Mouse (Mus musculus): ENCODE results near the gene Gabrp. TPM values are rescaled to one million over a fixed set of nuclear protein-coding genes. Genes with fewer than 3 reads are reported as not detected.

Gabrp gene
- 0.71 and 4.5 TPM in 2 replicates for polyA plus RNA-seq (2016; fragmentation: Nextera tagmentation; extraction: Ambion mirVana)

DNA sequence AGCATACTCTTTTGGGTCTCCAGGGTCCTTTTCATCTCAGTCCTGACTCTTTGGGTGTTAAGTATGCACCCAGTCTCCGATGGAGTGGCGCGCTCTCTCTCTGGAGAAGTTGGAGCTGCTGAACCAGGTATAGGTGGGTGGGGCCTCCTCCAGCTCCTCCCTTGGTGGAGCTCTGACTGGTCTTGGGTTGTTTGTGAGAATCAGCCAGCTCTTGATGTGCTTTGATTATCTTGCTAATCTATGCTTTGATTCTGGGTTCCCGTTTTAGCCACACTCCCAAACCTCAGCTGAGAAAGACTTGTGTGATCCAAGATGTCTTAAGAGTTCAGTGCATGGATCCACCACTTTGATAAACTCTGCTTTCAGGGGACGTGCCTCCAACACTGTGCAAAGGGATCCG is at the start of gene Gabrp:
TSS of gene Gabrp (minus strand) at position 101 of the 400 bp plus-strand sequence.
- Histone ChIP-seq H3K27me3 (replicated peaks) (peaks cover 17% of the 10 kb centered on the region; the same call in 1 of the 2 replicates), H3K9ac (no peak within 1 kb of the TSS), H3K4me3 (no peak within 1 kb of the TSS), H3K4me2 (no peak within 1 kb of the TSS), H3K9me3 (replicated peaks) (no peaks in the 10 kb centered on the region), H3K36me3 (no peaks in the 10 kb centered on the region), H3K4me1 (replicated peaks) (no peaks in the 10 kb centered on the region), H3K27ac (ENCODE audit: poor library complexity, severe bottlenecking) (no peak within 1 kb of the TSS)
- 49% methylated on average over 6 of the region's 6 CpGs for WGBS
- no peak for ATAC-seq (ENCODE audit: insufficient number of reproducible peaks, low FRiP score)

DNA sequence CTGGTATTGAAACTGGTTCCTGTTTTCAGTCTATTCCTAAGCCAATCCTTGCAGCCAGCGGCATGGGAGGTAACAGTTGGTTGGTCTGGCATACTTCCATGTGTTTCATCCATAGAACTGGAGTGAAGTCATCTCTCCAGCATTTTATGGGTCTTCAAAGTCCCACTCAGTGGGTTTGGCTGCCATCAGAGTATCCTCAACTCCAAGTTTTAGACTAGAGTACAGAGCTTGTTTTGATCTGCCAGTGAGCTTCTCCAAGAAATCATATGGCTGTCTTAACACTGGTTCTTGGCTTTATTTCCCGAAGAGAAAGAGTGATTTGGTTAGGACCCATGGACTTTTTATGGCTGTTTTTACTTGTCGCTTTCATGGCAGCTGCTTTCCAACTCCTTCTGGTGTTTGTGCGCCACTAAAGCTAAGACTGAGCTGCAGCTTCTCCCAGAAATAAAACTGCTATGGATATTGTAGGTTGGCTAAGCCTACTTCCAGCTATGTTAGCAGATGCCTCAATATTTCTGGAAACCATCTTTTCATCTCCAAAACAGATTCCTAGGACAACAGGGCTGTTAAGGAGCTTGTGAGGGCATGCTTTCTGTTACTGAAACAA is 48.5 kb upstream of the Gabrp start:
- H3K4me2 ChIP-seq = no peak overlapping the region
- no peak overlapping the region for H3K9ac ChIP-seq
- no peak overlapping the region for H3K4me3 ChIP-seq
- H3K9me3 ChIP-seq (replicated peaks) = no peaks in the 10 kb centered on the region
- 76% methylated on average over 4 of the region's 4 CpGs for WGBS
- ATAC-seq (ENCODE audit: insufficient number of reproducible peaks, low FRiP score) = no peak
- no peak overlapping the region for H3K27ac ChIP-seq (ENCODE audit: poor library complexity, severe bottlenecking)
- 0 out of 2 replicates have a peak, but pooled peaks cover 6% of the 10 kb centered on the region for H3K27me3 ChIP-seq (replicated peaks)
- no peaks in the 10 kb centered on the region for H3K4me1 ChIP-seq (replicated peaks)
- H3K36me3 ChIP-seq = no peaks in the 10 kb centered on the region

DNA sequence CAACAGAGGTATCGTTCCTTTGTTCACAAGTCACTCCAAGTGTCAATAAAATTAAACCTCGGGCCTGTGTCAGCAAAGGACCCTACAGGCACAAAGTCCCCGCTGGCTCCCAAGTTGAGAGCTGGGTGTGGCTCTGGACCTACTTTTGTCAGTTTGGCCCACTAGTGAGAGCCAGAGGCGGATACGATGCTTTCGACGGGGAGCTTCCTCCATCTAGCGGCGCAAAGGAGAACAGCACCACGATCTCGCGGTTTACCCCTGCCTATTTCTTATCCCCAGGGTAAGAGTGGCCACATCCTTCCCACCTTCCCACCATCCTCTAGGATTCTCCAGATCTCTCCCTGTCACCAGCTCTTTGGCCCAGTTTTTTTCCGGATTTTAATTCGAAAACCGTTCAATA is 35.5 kb upstream of the Gabrp start:
- H3K4me1 ChIP-seq (replicated peaks) = no peaks in the 10 kb centered on the region
- no peak overlapping the region for H3K4me3 ChIP-seq
- no peaks in the 10 kb centered on the region for H3K9me3 ChIP-seq (replicated peaks)
- peak; percentile 25; the same call in 1 of the 2 replicates for ATAC-seq (ENCODE audit: insufficient number of reproducible peaks, low FRiP score)
- H3K9ac ChIP-seq = no peak overlapping the region
- peaks cover 5% of the 10 kb centered on the region; the same call in 1 of the 2 replicates for H3K27me3 ChIP-seq (replicated peaks)
- H3K27ac ChIP-seq (ENCODE audit: poor library complexity, severe bottlenecking) = no peak overlapping the region
- WGBS = 7% methylated on average over 15 of the region's 15 CpGs
- H3K36me3 ChIP-seq = no peaks in the 10 kb centered on the region
- H3K4me2 ChIP-seq = no peak overlapping the region

DNA sequence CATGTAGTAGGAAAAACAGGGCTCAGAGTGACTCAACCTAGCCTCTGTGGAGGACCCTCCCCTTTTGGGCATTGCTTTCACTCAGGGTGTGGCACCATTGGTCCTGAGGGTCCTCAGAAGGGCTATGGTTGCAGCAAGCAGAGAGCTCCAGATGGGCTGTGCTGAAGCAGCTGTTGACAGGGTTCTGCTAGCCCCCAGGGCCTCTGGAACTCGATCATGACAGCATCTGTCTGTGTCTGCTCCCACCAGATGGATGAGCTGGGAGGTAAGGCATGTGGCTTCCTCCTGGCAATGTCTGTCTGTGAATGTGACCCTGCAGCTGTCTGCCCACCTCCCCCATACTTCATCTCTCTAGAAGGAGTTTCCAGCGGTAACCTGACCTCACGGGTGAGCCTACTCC is 29.0 kb upstream of the Gabrp start:
- 16% methylated on average over 3 of the region's 3 CpGs for WGBS

DNA sequence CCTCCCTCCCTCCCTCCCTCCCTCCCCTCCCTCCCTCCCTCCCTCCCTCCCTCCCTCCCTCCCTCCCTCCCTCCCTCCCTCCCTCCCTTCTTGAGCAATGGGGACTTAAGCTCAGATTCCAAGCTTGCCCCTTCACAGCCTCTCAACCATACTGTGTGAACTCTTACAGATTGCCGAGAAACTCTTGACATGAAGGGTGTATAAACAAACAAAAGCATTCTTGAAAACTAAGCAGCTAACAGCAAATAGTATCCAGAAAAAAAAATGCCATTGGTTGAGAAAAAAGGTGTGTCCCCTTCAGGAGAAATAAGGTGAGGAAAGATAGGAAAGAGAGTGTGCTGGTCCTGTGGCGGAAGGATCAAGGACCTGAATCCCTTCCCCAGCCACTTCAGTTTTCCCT is 24.4 kb upstream of the Gabrp start:
- 53% methylated on average over 2 of the region's 2 CpGs for WGBS
- no peak overlapping the region for H3K27ac ChIP-seq (ENCODE audit: poor library complexity, severe bottlenecking)
- ATAC-seq (ENCODE audit: insufficient number of reproducible peaks, low FRiP score) = no peak
- H3K4me1 ChIP-seq (replicated peaks) = peaks cover 8% of the 10 kb centered on the region
- H3K4me2 ChIP-seq = no peak overlapping the region
- H3K9me3 ChIP-seq (replicated peaks) = no peaks in the 10 kb centered on the region
- H3K36me3 ChIP-seq = no peaks in the 10 kb centered on the region
- H3K27me3 ChIP-seq (replicated peaks) = no peaks in the 10 kb centered on the region
- no peak overlapping the region for H3K9ac ChIP-seq
- H3K4me3 ChIP-seq = no peak overlapping the region

More for the DNA sequence above, 29.0 kb upstream of the Gabrp start:
- no peaks in the 10 kb centered on the region for H3K27me3 ChIP-seq (replicated peaks)
- H3K9me3 ChIP-seq (replicated peaks) = no peaks in the 10 kb centered on the region
- H3K4me1 ChIP-seq (replicated peaks) = peaks cover 8% of the 10 kb centered on the region
- no peak overlapping the region for H3K4me3 ChIP-seq
- no peaks in the 10 kb centered on the region for H3K36me3 ChIP-seq
- no peak overlapping the region for H3K9ac ChIP-seq
- H3K27ac ChIP-seq (ENCODE audit: poor library complexity, severe bottlenecking) = no peak overlapping the region
- no peak for ATAC-seq (ENCODE audit: insufficient number of reproducible peaks, low FRiP score)
- no peak overlapping the region for H3K4me2 ChIP-seq

DNA sequence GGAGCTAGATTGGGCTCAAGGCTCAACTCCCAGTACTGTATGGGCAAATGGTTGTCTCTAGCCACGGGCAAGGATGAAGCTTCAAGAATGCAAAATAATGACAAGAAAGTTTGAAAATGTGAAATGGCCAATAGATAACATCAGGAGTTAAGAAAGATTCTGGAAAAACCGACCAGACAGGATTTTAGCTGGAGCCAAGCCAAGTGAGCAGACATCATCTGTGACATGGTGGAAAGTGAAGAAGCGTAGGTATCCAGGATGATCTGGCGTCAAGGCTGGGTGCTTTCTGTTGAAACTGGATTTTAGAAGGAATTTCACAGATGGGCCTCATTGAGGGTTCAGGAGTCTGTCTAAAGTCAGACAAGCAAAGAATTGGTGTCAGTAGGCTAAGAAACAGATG is 20.2 kb upstream of the Gabrp start, which contains the start of gene D130052B06Rik:
TSS of gene D130052B06Rik (plus strand) at position 317 of the 400 bp plus-strand sequence.
- H3K27me3 ChIP-seq (replicated peaks) = no peaks in the 10 kb centered on the region
- no peaks in the 10 kb centered on the region for H3K4me1 ChIP-seq (replicated peaks)
- 73% methylated on average over 4 of the region's 4 CpGs for WGBS
- H3K27ac ChIP-seq (ENCODE audit: poor library complexity, severe bottlenecking) = no peak within 1 kb of the TSS
- H3K9ac ChIP-seq = no peak within 1 kb of the TSS
- H3K9me3 ChIP-seq (replicated peaks) = no peaks in the 10 kb centered on the region
- no peaks in the 10 kb centered on the region for H3K36me3 ChIP-seq
- H3K4me2 ChIP-seq = no peak within 1 kb of the TSS
- H3K4me3 ChIP-seq = no peak within 1 kb of the TSS
- no peak for ATAC-seq (ENCODE audit: insufficient number of reproducible peaks, low FRiP score)

- Histone ChIP-seq H3K27ac (ENCODE audit: poor library complexity, severe bottlenecking) (no peak overlapping the region), H3K9me3 (replicated peaks) (no peaks in the 10 kb centered on the region), H3K36me3 (no peaks in the 10 kb centered on the region), H3K27me3 (replicated peaks) (no peaks in the 10 kb centered on the region), H3K9ac (no peak overlapping the region), H3K4me3 (no peak overlapping the region), H3K4me1 (replicated peaks) (no peaks in the 10 kb centered on the region), H3K4me2 (no peak overlapping the region)
- 60% methylated on average over 4 of the region's 4 CpGs for WGBS
- no peak for ATAC-seq (ENCODE audit: insufficient number of reproducible peaks, low FRiP score)
These were observed 17.9 kb upstream of the Gabrp start for GRCm38 (mm10) chr11:33596655-33597054.

- ATAC-seq (ENCODE audit: insufficient number of reproducible peaks, low FRiP score) = no peak
- WGBS = 71% methylated on average over 4 of the region's 4 CpGs
These were observed 14.1 kb upstream of the Gabrp start for GRCm38 (mm10) chr11:33592826-33593225.

GRCm38 (mm10) chr11:33590771-33591170 is 12.0 kb upstream of the Gabrp start:
- Histone ChIP-seq H3K9me3 (replicated peaks) (no peaks in the 10 kb centered on the region), H3K4me3 (no peak overlapping the region), H3K27ac (ENCODE audit: poor library complexity, severe bottlenecking) (no peak overlapping the region), H3K4me2 (no peak overlapping the region), H3K36me3 (no peaks in the 10 kb centered on the region), H3K4me1 (replicated peaks) (no peaks in the 10 kb centered on the region), H3K27me3 (replicated peaks) (no peaks in the 10 kb centered on the region), H3K9ac (no peak overlapping the region)
- ATAC-seq (ENCODE audit: insufficient number of reproducible peaks, low FRiP score) = no peak
- 72% methylated on average over 3 of the region's 3 CpGs for WGBS

More at GRCm38 (mm10) chr11:33592826-33593225, 14.1 kb upstream of the Gabrp start:
- no peaks in the 10 kb centered on the region for H3K36me3 ChIP-seq
- no peaks in the 10 kb centered on the region for H3K9me3 ChIP-seq (replicated peaks)
- no peaks in the 10 kb centered on the region for H3K4me1 ChIP-seq (replicated peaks)
- no peak overlapping the region for H3K4me2 ChIP-seq
- H3K4me3 ChIP-seq = no peak overlapping the region
- no peak overlapping the region for H3K27ac ChIP-seq (ENCODE audit: poor library complexity, severe bottlenecking)
- no peaks in the 10 kb centered on the region for H3K27me3 ChIP-seq (replicated peaks)
- no peak overlapping the region for H3K9ac ChIP-seq

DNA sequence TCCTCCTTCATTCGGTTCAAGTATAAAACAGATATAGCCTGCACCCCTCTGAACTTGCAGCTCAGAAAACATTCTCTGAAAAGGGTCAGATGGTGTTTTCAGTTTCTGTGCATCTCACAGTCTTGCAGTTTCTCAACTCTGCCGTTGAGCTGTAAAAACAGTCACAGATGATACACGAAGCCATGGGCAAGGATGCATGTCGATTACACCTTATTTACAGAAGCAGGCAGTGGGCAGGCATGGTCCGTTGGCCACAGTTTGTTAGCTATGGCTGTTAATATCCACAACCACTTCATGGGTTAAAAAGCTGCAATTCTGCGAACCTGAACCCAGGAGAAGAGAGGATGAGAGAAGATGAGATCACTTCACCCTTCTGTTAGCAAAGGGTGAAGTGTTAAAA is 7.9 kb upstream of the Gabrp start:
- Histone ChIP-seq H3K4me1 (replicated peaks) (no peaks in the 10 kb centered on the region), H3K9me3 (replicated peaks) (no peaks in the 10 kb centered on the region), H3K9ac (no peak overlapping the region), H3K4me2 (no peak overlapping the region), H3K27me3 (replicated peaks) (no peaks in the 10 kb centered on the region), H3K4me3 (no peak overlapping the region), H3K36me3 (no peaks in the 10 kb centered on the region), H3K27ac (ENCODE audit: poor library complexity, severe bottlenecking) (no peak overlapping the region)
- ATAC-seq (ENCODE audit: insufficient number of reproducible peaks, low FRiP score) = no peak
- 76% methylated on average over 6 of the region's 6 CpGs for WGBS

DNA sequence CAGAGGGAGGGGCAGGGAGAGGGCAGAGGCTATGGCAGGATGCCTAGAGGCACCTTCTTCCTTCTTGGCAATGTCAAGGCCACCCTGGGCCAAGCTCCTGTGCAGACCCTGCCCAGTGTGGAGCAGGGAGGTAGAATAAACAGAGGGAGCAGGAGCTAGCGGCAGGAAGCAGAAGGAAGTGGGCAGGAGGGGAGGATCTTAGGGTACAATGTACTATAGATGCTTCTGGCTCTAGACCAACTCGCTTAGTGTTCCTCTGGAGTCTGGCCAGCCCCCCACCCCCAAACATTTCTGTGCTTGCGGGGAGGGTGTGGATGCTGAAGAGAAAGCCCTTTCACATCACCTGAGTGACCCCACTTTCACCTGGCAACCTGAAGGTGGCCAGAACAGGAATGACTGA is 862 bp upstream of the Gabrp start:
- no peaks in the 10 kb centered on the region for H3K4me1 ChIP-seq (replicated peaks)
- 56% methylated on average over 3 of the region's 3 CpGs for WGBS
- H3K27me3 ChIP-seq (replicated peaks) = peaks cover 17% of the 10 kb centered on the region; the same call in 1 of the 2 replicates
- no peak overlapping the region for H3K4me3 ChIP-seq
- ATAC-seq (ENCODE audit: insufficient number of reproducible peaks, low FRiP score) = no peak
- no peaks in the 10 kb centered on the region for H3K9me3 ChIP-seq (replicated peaks)
- no peaks in the 10 kb centered on the region for H3K36me3 ChIP-seq
- no peak overlapping the region for H3K9ac ChIP-seq
- no peak overlapping the region for H3K27ac ChIP-seq (ENCODE audit: poor library complexity, severe bottlenecking)
- no peak overlapping the region for H3K4me2 ChIP-seq

DNA sequence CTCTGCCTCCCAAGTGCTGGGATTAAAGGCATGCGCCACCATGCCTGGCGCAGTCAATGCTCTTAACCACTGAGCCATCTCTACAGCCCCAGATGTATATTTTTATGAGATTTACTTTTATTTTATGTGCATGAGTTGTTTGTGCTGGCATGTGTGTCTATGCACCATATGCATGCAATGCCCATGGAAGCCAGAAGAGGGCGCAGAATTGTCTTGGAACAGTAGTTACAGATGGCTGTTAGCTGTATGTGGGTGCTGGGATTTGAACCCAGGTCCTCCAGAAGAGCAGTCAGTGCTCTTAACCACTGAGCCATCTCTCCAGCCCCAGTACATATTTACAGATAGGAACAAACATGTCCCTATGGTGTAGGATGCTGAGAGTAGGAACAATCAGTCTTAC is 3.8 kb downstream of the Gabrp start:
- H3K9me3 ChIP-seq (replicated peaks) = no peaks in the 10 kb centered on the region
- H3K4me1 ChIP-seq (replicated peaks) = no peaks in the 10 kb centered on the region
- H3K9ac ChIP-seq = no peak overlapping the region
- H3K36me3 ChIP-seq = no peaks in the 10 kb centered on the region
- ATAC-seq (ENCODE audit: insufficient number of reproducible peaks, low FRiP score) = no peak
- H3K27me3 ChIP-seq (replicated peaks) = peaks cover 13% of the 10 kb centered on the region; the same call in 1 of the 2 replicates
- H3K4me3 ChIP-seq = no peak overlapping the region
- H3K4me2 ChIP-seq = no peak overlapping the region
- WGBS = 74% methylated on average over 3 of the region's 3 CpGs
- H3K27ac ChIP-seq (ENCODE audit: poor library complexity, severe bottlenecking) = no peak overlapping the region

Measured in heart, embryonic 12.5 days (tissue).